Mouse (Mus musculus) embryonic facial prominence, embryonic 11.5 days (tissue): ENCODE results near the gene Mag. TPM values are rescaled to one million over a fixed set of nuclear protein-coding genes. Genes with fewer than 3 reads are reported as not detected.

ENCODE experiments used
- ATAC-seq: fragments of 200-750 bp; cut with Nextera tagmentation; replicated peaks from 2 replicates; pipeline ENCODE4 v1.8.0; 2017; ENCODE audit warnings: low read depth; ENCODE audit not compliant: insufficient number of reproducible peaks, low FRiP score, low TSS enrichment
- DNase-seq: peaks from one replicate; pipeline ENCODE4 v3.0.0-alpha.2; 2015; ENCODE audit warnings: low spot score
- H3K27ac ChIP-seq: fragments of 300-500 bp; sonication (generic); replicated peaks from 2 replicates; pipeline ENCODE4 v1.5.1; 2014; ENCODE audit warnings: mild to moderate bottlenecking, low read depth, low read length, control low read depth
- H3K27me3 ChIP-seq: fragments of 300-500 bp; sonication (generic); 2 replicates; pipeline ENCODE4 v1.6.1; 2014; ENCODE audit warnings: mild to moderate bottlenecking, low read length, moderate library complexity, mixed read lengths; ENCODE audit not compliant: control insufficient read depth, insufficient read depth
- H3K36me3 ChIP-seq: fragments of 300-500 bp; sonication (generic); replicated peaks from 2 replicates; pipeline ENCODE4 v1.6.1; 2014; ENCODE audit warnings: low read depth, mild to moderate bottlenecking, low read length, moderate library complexity, mixed read lengths; ENCODE audit not compliant: control insufficient read depth, insufficient read depth
- H3K4me1 ChIP-seq: fragments of 300-500 bp; sonication (generic); 2 replicates; pipeline ENCODE4 v1.6.1; 2014; ENCODE audit warnings: low read length, mixed read lengths; ENCODE audit not compliant: control insufficient read depth, insufficient read depth
- H3K4me2 ChIP-seq: fragments of 300-500 bp; sonication (generic); 2 replicates; pipeline ENCODE4 v1.6.1; 2014; ENCODE audit warnings: low read depth, mild to moderate bottlenecking, control low read depth, low read length, moderate library complexity
- H3K4me3 ChIP-seq: fragments of 300-500 bp; sonication (generic); 2 replicates; pipeline ENCODE4 v1.5.1; 2014; ENCODE audit warnings: low read depth, low read length, control low read depth
- H3K9ac ChIP-seq: fragments of 300-500 bp; sonication (generic); replicated peaks from 2 replicates; pipeline ENCODE4 v1.6.1; 2014; ENCODE audit warnings: mild to moderate bottlenecking, control low read depth, low read length
- H3K9me3 ChIP-seq: fragments of 300-500 bp; sonication (generic); replicated peaks from 2 replicates; pipeline ENCODE4 v1.6.1; 2016; ENCODE audit warnings: mild to moderate bottlenecking, low read length, inconsistent platforms, mixed read lengths; ENCODE audit not compliant: control insufficient read depth
- WGBS: fragments of 180-500 bp; shearing (Covaris S2); extraction: QIAGEN DNeasy Blood & Tissue Kit; methylation state at CpG from one replicate; pipeline ENCODE4 v1.1.7; 2014; 5-methylcytosine and 5-hydroxymethylcytosine counted together
- polyA plus RNA-seq: library from polyadenylated mRNA; unstranded; fragments of >200 nt; fragmentation: Nextera tagmentation; extraction: Ambion mirVana; gene quantifications from 2 replicates; pipeline ENCODE4 v1.2.1, GENCODE M21; 2014

Gene Mag
- polyA plus RNA-seq, 1 experiment from 2014 or later = 0.17 TPM

GRCm38 (mm10) chr7:30908277-30908991, 6.2 kb downstream of the Mag start:
- H3K27ac ChIP-seq = no peak overlapping the region
- no peak overlapping the region for H3K9ac ChIP-seq
- 3% methylated on average over 26 of the region's 26 CpGs for WGBS
- peak; percentile 69 for ATAC-seq
- peak overlapping the region; percentile 25 for H3K4me3 ChIP-seq
- no peaks in the 10 kb centered on the region for H3K9me3 ChIP-seq
- H3K36me3 ChIP-seq = no peaks in the 10 kb centered on the region
- no peaks in the 10 kb centered on the region for H3K27me3 ChIP-seq
- no peaks in the 10 kb centered on the region; the same call in 1 of the 2 replicates for H3K4me1 ChIP-seq
- peak; percentile 79 for DNase-seq
- peak overlapping the region; percentile 58 for H3K4me2 ChIP-seq

DNA sequence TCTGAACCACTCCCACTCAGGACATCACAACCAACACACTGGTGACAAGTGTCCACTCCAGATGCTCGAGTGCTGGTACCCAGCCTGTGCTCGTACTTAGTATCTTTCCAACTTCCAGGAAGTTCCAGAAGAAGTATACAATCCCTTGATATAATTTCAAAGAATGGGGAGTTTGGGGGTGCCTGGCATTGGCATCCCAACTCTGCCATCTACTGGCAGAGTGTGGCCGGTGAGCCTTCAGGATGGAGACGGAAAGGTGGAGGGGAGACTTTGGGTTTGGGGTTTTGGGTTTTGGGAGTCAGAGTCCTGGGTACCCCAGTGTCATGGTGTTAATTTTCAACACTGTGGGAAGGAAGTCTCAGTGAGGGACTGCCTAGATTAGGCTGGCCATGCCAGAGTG, 10.6 kb downstream of the Mag start:
- Histone ChIP-seq H3K36me3 (no peaks in the 10 kb centered on the region), H3K4me1 (no peaks in the 10 kb centered on the region; the same call in 1 of the 2 replicates), H3K27ac (no peak overlapping the region), H3K9ac (no peak overlapping the region), H3K27me3 (no peaks in the 10 kb centered on the region), H3K4me2 (no peak overlapping the region), H3K4me3 (no peak overlapping the region), H3K9me3 (no peaks in the 10 kb centered on the region)
- WGBS = 56% methylated on average over 4 of the region's 4 CpGs
- no peak for DNase-seq
- ATAC-seq = no peak

- H3K9me3 ChIP-seq = no peaks in the 10 kb centered on the region
- no peaks in the 10 kb centered on the region for H3K4me1 ChIP-seq
- WGBS = 91% methylated on average over 3 of the region's 3 CpGs
- no peak for DNase-seq
- H3K27me3 ChIP-seq = no peaks in the 10 kb centered on the region
- no peak overlapping the region for H3K4me2 ChIP-seq
- no peak overlapping the region for H3K4me3 ChIP-seq
- H3K9ac ChIP-seq = no peak overlapping the region
- H3K27ac ChIP-seq = no peak overlapping the region
- ATAC-seq = no peak
- no peaks in the 10 kb centered on the region for H3K36me3 ChIP-seq
These were observed 19.5 kb downstream of the Mag start for GRCm38 (mm10) chr7:30895217-30895616.

DNA sequence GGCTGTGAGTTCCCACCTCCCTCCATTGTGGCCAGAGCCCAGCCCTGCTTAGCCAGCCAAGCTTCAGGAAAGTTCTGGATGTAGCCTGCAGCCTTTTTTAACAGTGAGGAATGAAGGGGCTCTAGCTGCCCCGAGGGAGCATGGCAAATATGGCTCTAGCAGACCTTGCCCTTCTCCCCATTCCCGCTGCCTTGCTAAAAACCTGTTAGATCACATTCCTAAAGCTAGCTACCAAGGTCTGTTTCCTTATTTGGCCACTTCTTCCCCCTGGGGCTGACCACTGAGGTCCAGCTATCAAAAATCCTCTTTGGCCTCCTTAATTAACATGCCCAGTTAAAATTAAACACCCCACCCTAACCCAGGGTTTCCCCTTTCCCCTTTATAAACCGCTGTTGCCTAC, 22.2 kb downstream of the Mag start:
- Histone ChIP-seq H3K27me3 (no peaks in the 10 kb centered on the region), H3K4me1 (no peaks in the 10 kb centered on the region), H3K36me3 (no peaks in the 10 kb centered on the region), H3K27ac (no peak overlapping the region), H3K4me3 (no peak overlapping the region), H3K4me2 (no peak overlapping the region), H3K9ac (no peak overlapping the region), H3K9me3 (no peaks in the 10 kb centered on the region)
- no peak for ATAC-seq
- WGBS = 48% methylated on average over 3 of the region's 3 CpGs
- no peak for DNase-seq

DNA sequence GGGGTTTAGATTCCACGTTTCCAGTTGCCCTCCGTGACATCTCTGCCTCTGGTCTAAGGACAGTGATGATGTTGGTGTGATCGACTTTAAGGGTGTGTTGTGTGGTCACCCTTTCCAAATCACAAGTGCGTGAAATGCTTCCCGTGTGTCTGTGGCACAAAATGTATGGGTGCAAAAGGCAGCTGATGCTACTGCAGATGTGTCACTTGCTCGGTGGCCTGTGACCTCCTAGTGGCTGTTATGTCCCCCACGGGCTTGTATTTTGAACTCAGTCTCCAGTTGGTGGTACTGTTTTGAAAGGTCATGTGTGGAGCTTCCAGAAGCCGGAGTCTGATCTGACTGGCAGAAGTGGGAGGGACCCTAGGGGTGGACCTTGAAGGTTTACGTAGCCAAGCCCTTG, 22.9 kb downstream of the Mag start:
- 83% methylated on average over 9 of the region's 9 CpGs for WGBS

GRCm38 (mm10) chr7:30890681-30891080, 24.0 kb downstream of the Mag start:
- H3K4me1 ChIP-seq = no peaks in the 10 kb centered on the region
- no peak overlapping the region for H3K9ac ChIP-seq
- H3K9me3 ChIP-seq = no peaks in the 10 kb centered on the region
- H3K36me3 ChIP-seq = no peaks in the 10 kb centered on the region
- no peaks in the 10 kb centered on the region for H3K27me3 ChIP-seq
- 69% methylated on average over 2 of the region's 2 CpGs for whole genome bisulfite sequencing
- ATAC-seq (no peak), DNase-seq (no peak)
- no peak overlapping the region for H3K4me3 ChIP-seq
- H3K4me2 ChIP-seq = no peak overlapping the region
- no peak overlapping the region for H3K27ac ChIP-seq

More for the DNA sequence above, 22.9 kb downstream of the Mag start:
- DNase-seq (no peak), ATAC-seq (no peak)
- no peak overlapping the region for H3K4me3 ChIP-seq
- no peaks in the 10 kb centered on the region for H3K4me1 ChIP-seq
- H3K27ac ChIP-seq = no peak overlapping the region
- H3K27me3 ChIP-seq = no peaks in the 10 kb centered on the region
- H3K9ac ChIP-seq = no peak overlapping the region
- no peaks in the 10 kb centered on the region for H3K36me3 ChIP-seq
- no peak overlapping the region for H3K4me2 ChIP-seq
- H3K9me3 ChIP-seq = no peaks in the 10 kb centered on the region

- Histone ChIP-seq H3K4me1 (no peaks in the 10 kb centered on the region), H3K27me3 (no peaks in the 10 kb centered on the region), H3K36me3 (no peaks in the 10 kb centered on the region), H3K27ac (no peak overlapping the region), H3K4me3 (no peak overlapping the region), H3K4me2 (no peak overlapping the region), H3K9ac (no peak overlapping the region), H3K9me3 (no peaks in the 10 kb centered on the region)
- ATAC-seq = no peak
- WGBS = 83% methylated on average over 7 of the region's 7 CpGs
- no peak for DNase-seq
These were observed 25.9 kb downstream of the Mag start for GRCm38 (mm10) chr7:30888786-30889185.

GRCm38 (mm10) chr7:30887568-30888188, 27.0 kb downstream of the Mag start:
- ATAC-seq = no peak
- DNase-seq = no peak

More at GRCm38 (mm10) chr7:30887568-30888188, 27.0 kb downstream of the Mag start:
- Histone ChIP-seq H3K36me3 (no peaks in the 10 kb centered on the region), H3K4me1 (no peaks in the 10 kb centered on the region), H3K27me3 (no peaks in the 10 kb centered on the region), H3K4me2 (no peak overlapping the region), H3K9ac (no peak overlapping the region), H3K9me3 (no peaks in the 10 kb centered on the region), H3K4me3 (no peak overlapping the region), H3K27ac (no peak overlapping the region)
- whole genome bisulfite sequencing = 85% methylated on average over 14 of the region's 14 CpGs
